Comparison of ENCODE assay signal across 27 mouse cellular contexts in genomic region chr12:80553157-80553556, GRCm38 (mm10). TPM values are rescaled to one million over a fixed set of nuclear protein-coding genes. Genes with fewer than 3 reads are reported as not detected.
DNase-seq lines count a peak whose midpoint lies in the region; ATAC-seq and TF ChIP-seq lines count a peak whose summit lies in the region.
"Had no signal": no experiment of that assay in that cellular context is flagged by ENCODE, and none has a peak within 500 bp of the region (broad histone marks: within the 10 kb centered on the region; RNA-seq: fewer than 3 reads in every experiment).

No protein-coding gene starts in this region.

- no peak overlapping the region for H3K4me3 ChIP-seq in hindbrain, embryonic 10.5 days
- H3K4me3 ChIP-seq in hindbrain, embryonic 14.5 days (replicated peaks; ENCODE audit: low read length): no peak overlapping the region
- H3K4me3 ChIP-seq in lung, embryonic 16.5 days (ENCODE audit: low read length): no peak overlapping the region
- H3K4me3 ChIP-seq in lung, adult 2 months (replicated peaks; ENCODE audit: extremely low read depth, low read depth, low read length): no peak overlapping the region
- H3K4me3 ChIP-seq in forebrain, embryonic 12.5 days (replicated peaks): no peak overlapping the region
- H3K4me3 ChIP-seq: embryonic facial prominence, embryonic 10.5 days; embryonic facial prominence, embryonic 15.5 days; forebrain, embryonic 13.5 days; heart, embryonic 13.5 days; limb, embryonic 10.5 days; limb, embryonic 15.5 days; liver, embryonic 15.5 days; midbrain, embryonic 15.5 days; neural tube, embryonic 12.5 days had no signal

- H3K27ac ChIP-seq in hindbrain, embryonic 10.5 days: no peak overlapping the region
- H3K27ac ChIP-seq in hindbrain, embryonic 14.5 days: no peak overlapping the region
- peak overlapping the region; percentile 44; the same call in 1 of the 2 replicates for H3K27ac ChIP-seq in lung, embryonic 16.5 days (ENCODE audit: low read length)
- no peak overlapping the region for H3K27ac ChIP-seq in forebrain, embryonic 12.5 days
- H3K27ac ChIP-seq: embryonic facial prominence, embryonic 10.5 days; embryonic facial prominence, embryonic 15.5 days; forebrain, embryonic 13.5 days; heart, embryonic 13.5 days; limb, embryonic 10.5 days; limb, embryonic 15.5 days; liver, embryonic 15.5 days; neural tube, embryonic 12.5 days had no signal

- no peak for TF ChIP-seq POLR2A in lung, adult 2 months (IDR thresholded peaks at IDR 0.05; ENCODE audit: borderline replicate concordance, extremely low read depth, low read depth, low read length)

- TF ChIP-seq CTCF in lung, adult 2 months (IDR thresholded peaks at IDR 0.05; ENCODE audit: insufficient read depth, low read length): no peak

- no peaks in the 10 kb centered on the region; the same call in 1 of the 2 replicates for H3K36me3 ChIP-seq in hindbrain, embryonic 10.5 days
- no peaks in the 10 kb centered on the region for H3K36me3 ChIP-seq in hindbrain, embryonic 14.5 days (replicated peaks; ENCODE audit: control insufficient read depth, insufficient read depth)
- H3K36me3 ChIP-seq in lung, embryonic 16.5 days (ENCODE audit: control insufficient read depth, insufficient read depth, low read length): no peaks in the 10 kb centered on the region
- no peaks in the 10 kb centered on the region for H3K36me3 ChIP-seq in forebrain, embryonic 12.5 days (replicated peaks)
- H3K36me3 ChIP-seq: embryonic facial prominence, embryonic 10.5 days; embryonic facial prominence, embryonic 15.5 days; heart, embryonic 13.5 days; limb, embryonic 10.5 days; limb, embryonic 15.5 days; liver, embryonic 15.5 days; midbrain, embryonic 15.5 days; neural tube, embryonic 12.5 days had no signal

- H3K9ac ChIP-seq in hindbrain, embryonic 14.5 days: no peak overlapping the region
- H3K9ac ChIP-seq in lung, embryonic 16.5 days (ENCODE audit: low read length): no peak overlapping the region
- no peak overlapping the region for H3K9ac ChIP-seq in forebrain, embryonic 12.5 days
- H3K9ac ChIP-seq: embryonic facial prominence, embryonic 15.5 days; forebrain, embryonic 13.5 days; heart, embryonic 13.5 days; limb, embryonic 15.5 days; liver, embryonic 15.5 days; midbrain, embryonic 15.5 days; neural tube, embryonic 12.5 days had no signal

- H3K4me2 ChIP-seq in hindbrain, embryonic 14.5 days (replicated peaks): no peak overlapping the region
- no peak overlapping the region for H3K4me2 ChIP-seq in lung, embryonic 16.5 days (ENCODE audit: low read depth, low read length)
- H3K4me2 ChIP-seq in forebrain, embryonic 12.5 days: no peak overlapping the region
- H3K4me2 ChIP-seq: embryonic facial prominence, embryonic 15.5 days; forebrain, embryonic 13.5 days; heart, embryonic 13.5 days; limb, embryonic 15.5 days; liver, embryonic 15.5 days; midbrain, embryonic 15.5 days; neural tube, embryonic 12.5 days had no signal

- H3K9me3 ChIP-seq in hindbrain, embryonic 10.5 days: 0 out of 2 replicates have a peak, but pooled peaks cover 4% of the 10 kb centered on the region
- H3K9me3 ChIP-seq in hindbrain, embryonic 14.5 days (ENCODE audit: control insufficient read depth, low read length): no peaks in the 10 kb centered on the region
- no peaks in the 10 kb centered on the region for H3K9me3 ChIP-seq in lung, embryonic 16.5 days (ENCODE audit: control insufficient read depth, low read length)
- H3K9me3 ChIP-seq in forebrain, embryonic 12.5 days: no peaks in the 10 kb centered on the region
- H3K9me3 ChIP-seq: embryonic facial prominence, embryonic 10.5 days; embryonic facial prominence, embryonic 15.5 days; forebrain, embryonic 13.5 days; heart, embryonic 13.5 days; limb, embryonic 10.5 days; limb, embryonic 15.5 days; liver, embryonic 15.5 days; midbrain, embryonic 15.5 days; neural tube, embryonic 12.5 days had no signal

- peaks cover 30% of the 10 kb centered on the region for H3K4me1 ChIP-seq in hindbrain, embryonic 10.5 days (replicated peaks)
- no peaks in the 10 kb centered on the region for H3K4me1 ChIP-seq in hindbrain, embryonic 14.5 days (replicated peaks; ENCODE audit: control insufficient read depth, insufficient read depth, low read length)
- peaks cover 6% of the 10 kb centered on the region for H3K4me1 ChIP-seq in lung, embryonic 16.5 days (replicated peaks; ENCODE audit: control insufficient read depth, insufficient read depth, low read length)
- H3K4me1 ChIP-seq in lung, adult 2 months (ENCODE audit: control insufficient read depth, insufficient read depth, low read length): no peaks in the 10 kb centered on the region
- peaks cover 4% of the 10 kb centered on the region; the same call in 1 of the 2 replicates for H3K4me1 ChIP-seq in forebrain, embryonic 12.5 days
- H3K4me1 ChIP-seq: embryonic facial prominence, embryonic 15.5 days; forebrain, embryonic 13.5 days; liver, embryonic 15.5 days; midbrain, embryonic 15.5 days had no signal

- no peak for ATAC-seq in hindbrain, embryonic 14.5 days (ENCODE audit: low FRiP score)
- ATAC-seq in lung, embryonic 16.5 days (ENCODE audit: low read depth): peak; percentile 73
- no peak for ATAC-seq in forebrain, embryonic 12.5 days (ENCODE audit: low FRiP score)
- ATAC-seq: forebrain, embryonic 13.5 days; hindbrain, embryonic 16.5 days; midbrain, embryonic 15.5 days had no signal

- WGBS in hindbrain, embryonic 10.5 days: 2% methylated on average over 3 of the region's 3 CpGs
- 3% methylated on average over 2 of the region's 3 CpGs for WGBS in hindbrain, embryonic 14.5 days
- WGBS in lung, embryonic 16.5 days: 19% methylated on average over 2 of the region's 3 CpGs
- 32% methylated on average over 2 of the region's 3 CpGs for WGBS in lung, adult 2 months
- 18% methylated on average over 1 of the region's 3 CpGs for WGBS in forebrain, embryonic 12.5 days

- peak; percentile 43 for DNase-seq in hindbrain, embryonic 10.5 days (ENCODE audit: low spot score)
- DNase-seq in hindbrain, embryonic 14.5 days (ENCODE audit: low spot score): no peak
- no peak for DNase-seq in lung, adult 2 months
- peak; percentile 41 for DNase-seq in retina, postnatal 1 day
- no peak for DNase-seq in retina, embryonic 14.5 days (ENCODE audit: low spot score)
- no peak for DNase-seq in spleen, postnatal 4 days (ENCODE audit: low spot score in 2 of 2)
- DNase-seq: adrenal gland, postnatal 10 days; cerebellum, adult 9-10 months; cerebellum, postnatal 36 days; gastrocnemius, postnatal 10 days; heart, postnatal 10 days; kidney, adult 2 months; layer of hippocampus, postnatal 36 days; right cerebral cortex, postnatal 25 days; thymus, postnatal 14 days had no signal

- H3K27me3 ChIP-seq in hindbrain, embryonic 10.5 days (ENCODE audit: insufficient read depth, poor library complexity, severe bottlenecking): 0 out of 2 replicates have a peak, but pooled peaks cover 5% of the 10 kb centered on the region
- H3K27me3 ChIP-seq in hindbrain, embryonic 14.5 days (ENCODE audit: control insufficient read depth, insufficient read depth, low read length): no peaks in the 10 kb centered on the region
- no peaks in the 10 kb centered on the region for H3K27me3 ChIP-seq in lung, embryonic 16.5 days (ENCODE audit: control insufficient read depth, insufficient read depth, low read depth, low read length)
- no peaks in the 10 kb centered on the region for H3K27me3 ChIP-seq in forebrain, embryonic 12.5 days
- H3K27me3 ChIP-seq: embryonic facial prominence, embryonic 15.5 days; forebrain, embryonic 13.5 days; heart, embryonic 13.5 days; limb, embryonic 15.5 days; liver, embryonic 15.5 days; midbrain, embryonic 15.5 days; neural tube, embryonic 12.5 days had no signal

RNA-seq across cellular contexts. Expression of gene Galnt16, which starts 35.1 kb away (rescaled TPM):
- polyA plus RNA-seq in hindbrain, embryonic 10.5 days (2016; fragmentation: Nextera tagmentation; extraction: Ambion mirVana): 17.7 and 18.9 TPM in 2 replicates
- 20.2 and 21.2 TPM in 2 replicates for polyA plus RNA-seq in hindbrain, embryonic 14.5 days (2014; fragmentation: Nextera tagmentation; extraction: Ambion mirVana)
- polyA plus RNA-seq in lung, embryonic 16.5 days (2015; fragmentation: Nextera tagmentation; extraction: Ambion mirVana): 13.0 and 13.4 TPM in 2 replicates
- polyA plus RNA-seq in lung, adult 2 months (2012; rRNA removed): 2.6 and 2.7 TPM in 2 replicates
- polyA plus RNA-seq in forebrain, embryonic 12.5 days (2016; fragmentation: Nextera tagmentation; extraction: Ambion mirVana): 29.4 and 31.6 TPM in 2 replicates

Comparison
In these comparisons a context has a peak if more than half of its experiments do, and no peak if none do; other contexts are left out.
1. DNase-seq: peak in hindbrain, embryonic 10.5 days (single experiment) and retina, postnatal 1 day (single experiment); none in hindbrain, embryonic 14.5 days (single experiment), lung, adult 2 months (single experiment), retina, embryonic 14.5 days (single experiment) and spleen, postnatal 4 days (0 of 2).